Mouse (Mus musculus) CH12.LX (cell line): ENCODE measurements around the gene Mier1. TPM values are rescaled to one million over a fixed set of nuclear protein-coding genes. Genes with fewer than 3 reads are reported as not detected.

Experiments
- DNase-seq: peaks from one replicate; pipeline ENCODE4 v3.0.0-alpha.2; 2013; ENCODE audit errors: extremely low read depth
- H3K27ac ChIP-seq: 2 replicates; pipeline ENCODE4 v1.5.1; 2012; ENCODE audit warnings: low read depth, mild to moderate bottlenecking, control low read depth, moderate library complexity; ENCODE audit not compliant: insufficient read depth
- H3K27me3 ChIP-seq: replicated peaks from 2 replicates; pipeline ENCODE3; 2012; ENCODE audit warnings: inconsistent platforms
- H3K36me3 ChIP-seq, 2 experiments: replicated peaks in 1 of 2; 2 replicates each; pipeline versions ENCODE3 to v1.6.1; 2012; ENCODE audit warnings: inconsistent platforms in 1 of 2, low read length in 1 of 2, mild to moderate bottlenecking in 1 of 2, mixed read lengths in 1 of 2, moderate library complexity in 1 of 2; ENCODE audit not compliant: control insufficient read depth in 1 of 2, insufficient read depth in 1 of 2
- H3K4me1 ChIP-seq, 2 experiments: 2 replicates each; pipeline ENCODE4 v1.6.1; 2012; ENCODE audit warnings: inconsistent platforms in 1 of 2, moderate library complexity in 1 of 2; ENCODE audit not compliant: insufficient read depth in 2 of 2, control insufficient read depth in 1 of 2
- H3K4me2 ChIP-seq: 2 replicates; pipeline ENCODE4 v1.6.1; 2012; ENCODE audit warnings: low read depth, mild to moderate bottlenecking, control low read depth; ENCODE audit not compliant: poor library complexity, insufficient read depth, severe bottlenecking
- H3K4me3 ChIP-seq, 3 experiments: fragments of 150-350 bp in 1 of 3; sonication (generic) in 1 of 3; replicated peaks in 1 of 3; 2 replicates each; pipeline versions ENCODE3 to v1.5.1; 2011 to 2012; ENCODE audit warnings: low read depth in 2 of 3, low read length in 2 of 3, mild to moderate bottlenecking in 2 of 3, moderate library complexity in 2 of 3, control low read depth in 1 of 3, improper control_type of control experiment in 1 of 3, inconsistent platforms in 1 of 3, mixed read lengths in 1 of 3; ENCODE audit not compliant: poor library complexity in 1 of 3
- H3K79me2 ChIP-seq: replicated peaks from 2 replicates; pipeline ENCODE4 v1.6.1; 2012; ENCODE audit warnings: mild to moderate bottlenecking, moderate library complexity; ENCODE audit not compliant: control insufficient read depth, poor library complexity, insufficient read depth, severe bottlenecking; ENCODE audit errors: extremely low read depth
- H3K9ac ChIP-seq: 2 replicates; pipeline ENCODE4 v1.6.1; 2012; ENCODE audit warnings: low read depth, mild to moderate bottlenecking, control low read depth, moderate library complexity; ENCODE audit not compliant: insufficient read depth
- H3K9me3 ChIP-seq: replicated peaks from 2 replicates; pipeline ENCODE3; 2012; ENCODE audit warnings: low read length, inconsistent platforms, mixed read lengths
- BHLHE40 ChIP-seq: IDR thresholded peaks from 2 replicates; pipeline ENCODE4 v1.6.1; 2011; ENCODE audit warnings: mild to moderate bottlenecking, low read depth, low read length, improper control_type of control experiment
- CHD2 ChIP-seq: IDR thresholded peaks from 2 replicates; pipeline ENCODE4 v1.6.1; 2011; ENCODE audit warnings: low read length, improper control_type of control experiment
- CTCF ChIP-seq, 2 experiments: IDR thresholded peaks in 1 of 2; conservative IDR thresholded peaks in 1 of 2; 2 replicates each; pipeline ENCODE4 v1.5.1; 2011 to 2012; ENCODE audit warnings: low read depth in 2 of 2, low read length in 2 of 2, improper control_type of control experiment in 1 of 2, inconsistent platforms in 1 of 2, mild to moderate bottlenecking in 1 of 2, moderate library complexity in 1 of 2
- E2F4 ChIP-seq: IDR thresholded peaks from 2 replicates; pipeline ENCODE4 v1.6.1; 2011; ENCODE audit warnings: low read depth, low read length, improper control_type of control experiment; ENCODE audit not compliant: insufficient replicate concordance
- ETS1 ChIP-seq: conservative IDR thresholded peaks from 2 replicates; pipeline ENCODE4 v1.6.1; 2012; ENCODE audit warnings: low read depth, mild to moderate bottlenecking, inconsistent platforms, low read length, improper control_type of control experiment, moderate library complexity
- HCFC1 ChIP-seq: IDR thresholded peaks from 2 replicates; pipeline ENCODE4 v1.6.1; 2012; ENCODE audit warnings: low read depth, mild to moderate bottlenecking, inconsistent platforms, low read length, improper control_type of control experiment
- IRF4 ChIP-seq: IDR thresholded peaks from 2 replicates; pipeline ENCODE4 v1.6.1; 2014; ENCODE audit warnings: low read depth, mild to moderate bottlenecking, inconsistent platforms, low read length, improper control_type of control experiment
- KAT2A ChIP-seq: IDR thresholded peaks from 2 replicates; pipeline ENCODE4 v1.6.1; 2012; ENCODE audit warnings: low read length, improper control_type of control experiment, inconsistent platforms; ENCODE audit not compliant: insufficient replicate concordance
- MAFK ChIP-seq: IDR thresholded peaks from 2 replicates; pipeline ENCODE4 v1.6.1; 2011; ENCODE audit warnings: low read length, improper control_type of control experiment; ENCODE audit not compliant: insufficient replicate concordance
- MAZ ChIP-seq: IDR thresholded peaks from 2 replicates; pipeline ENCODE4 v1.6.1; 2012; ENCODE audit warnings: low read depth, mild to moderate bottlenecking, inconsistent platforms, low read length, improper control_type of control experiment, moderate library complexity
- MEF2A ChIP-seq: IDR thresholded peaks from 2 replicates; pipeline ENCODE4 v1.6.1; 2014; ENCODE audit warnings: low read depth, mild to moderate bottlenecking, inconsistent platforms, low read length, improper control_type of control experiment, borderline replicate concordance
- NRF1 ChIP-seq: IDR thresholded peaks from 2 replicates; pipeline ENCODE4 v1.6.1; 2014; ENCODE audit warnings: low read depth, mild to moderate bottlenecking, inconsistent platforms, low read length, improper control_type of control experiment, moderate library complexity
- PAX5 ChIP-seq: IDR thresholded peaks from 2 replicates; pipeline ENCODE4 v1.6.1; 2012; ENCODE audit warnings: low read length, inconsistent platforms, mixed read lengths
- POLR2A ChIP-seq: IDR thresholded peaks from 2 replicates; pipeline ENCODE4 v1.6.1; 2011; ENCODE audit warnings: low read depth, mild to moderate bottlenecking, improper control_type of control experiment, low read length
- RCOR1 ChIP-seq: conservative IDR thresholded peaks from 2 replicates; pipeline ENCODE4 v1.6.1; 2012; ENCODE audit warnings: low read depth, mild to moderate bottlenecking, inconsistent platforms, low read length, improper control_type of control experiment
- TCF12 ChIP-seq: IDR thresholded peaks from 2 replicates; pipeline ENCODE4 v1.6.1; 2014; ENCODE audit warnings: low read depth, mild to moderate bottlenecking, inconsistent platforms, low read length, improper control_type of control experiment
- USF2 ChIP-seq: conservative IDR thresholded peaks from 2 replicates; pipeline ENCODE4 v1.6.1; 2011; ENCODE audit warnings: low read depth, low read length, improper control_type of control experiment
- ZKSCAN1 ChIP-seq: IDR thresholded peaks from 2 replicates; pipeline ENCODE4 v1.6.1; 2012; ENCODE audit warnings: low read depth, inconsistent platforms, low read length, improper control_type of control experiment, borderline replicate concordance
- ZMIZ1 ChIP-seq: IDR thresholded peaks from 2 replicates; pipeline ENCODE4 v1.6.1; 2012; ENCODE audit warnings: low read depth, mild to moderate bottlenecking, inconsistent platforms, low read length, improper control_type of control experiment
- ZNF384 ChIP-seq: IDR thresholded peaks from 2 replicates; pipeline ENCODE4 v1.6.1; 2012; ENCODE audit warnings: low read depth, low read length, improper control_type of control experiment, inconsistent platforms
- dilution Hi-C: fragments of 300-500 bp; cut with MboI; formaldehyde crosslinking; loops from 2 replicates; pipeline ENCODE4 v1.14.3; 2020; ENCODE audit warnings: low sequenced_read_pairs; ENCODE audit not compliant: extremely low pct_unique_long_range_greater_than_20kb, extremely low pct_ligation_motif_present
- in situ Hi-C: fragments of 300-500 bp; cut with MboI; formaldehyde crosslinking; loops from 3 replicates; pipeline ENCODE4 v1.14.3; 2019; ENCODE audit warnings: low sequenced_read_pairs, low pct_ligation_motif_present, low pct_unique_long_range_greater_than_20kb, mixed read lengths
- polyA plus RNA-seq: library from polyadenylated mRNA; unstranded; fragments of >175 nt; gene quantifications from 2 replicates; pipeline ENCODE4 v1.2.1, GENCODE M21; 2012; ENCODE audit warnings: low read depth; ENCODE audit not compliant: insufficient read length
- total RNA-seq, 2 experiments: library from RNA; depleted of rRNA; stranded (reverse); fragments of 300-350 nt in 1 of 2; fragments of >200 nt in 1 of 2; gene quantifications; 2 replicates each; pipeline ENCODE4 v1.2.3; 2012 to 2014

Gene Mier1
- total and polyA plus RNA-seq, 3 experiments: 22.5 to 35.0 (median 34.4) TPM

- Histone ChIP-seq H3K79me2 (no peaks in the 10 kb centered on the region), H3K4me1 (peaks cover 0 to 14% of the 10 kb centered on the region in 2 experiments; a peak in 2 of 4 replicates), H3K4me2 (no peak overlapping the region), H3K4me3 (no peak overlapping the region), H3K9me3 (no peaks in the 10 kb centered on the region), H3K9ac (no peak overlapping the region), H3K27me3 (no peaks in the 10 kb centered on the region), H3K27ac (no peak overlapping the region), H3K36me3 (peaks cover 26 to 79% of the 10 kb centered on the region in 2 experiments)
- in situ Hi-C loops: no loop called here
- no peak for TF ChIP-seq ZNF384
- no peak for TF ChIP-seq MAFK
- no peak for TF ChIP-seq PAX5
- no peak for TF ChIP-seq USF2
- TF ChIP-seq ZMIZ1: no peak
- no peak for TF ChIP-seq MAZ
- no peak for TF ChIP-seq POLR2A
- TF ChIP-seq ETS1: no peak
- no peak for TF ChIP-seq CHD2
- TF ChIP-seq MEF2A: no peak
- no peak for TF ChIP-seq CTCF (conservative IDR thresholded peaks at IDR 0.05 in 1 of 2, IDR thresholded peaks at IDR 0.05 in 1 of 2; ENCODE audit: low read depth in 2 of 2, low read length in 2 of 2)
- no peak for TF ChIP-seq KAT2A
- dilution Hi-C loops: no loop called here
- DNase-seq: no peak
These were observed 65.4 kb downstream of the Mier1 start for GRCm38 (mm10) chr4:103179581-103179980.

GRCm38 (mm10) chr4:103180300-103180888 lies 66.2 kb downstream of the Mier1 start:
- no peak overlapping the region for H3K9ac ChIP-seq
- no peak overlapping the region for H3K27ac ChIP-seq
- H3K79me2 ChIP-seq: no peaks in the 10 kb centered on the region
- peaks cover 0 to 11% of the 10 kb centered on the region in 2 experiments; a peak in 1 of 4 replicates for H3K4me1 ChIP-seq
- TF ChIP-seq ETS1 (no peak), IRF4 (no peak), ZKSCAN1 (no peak), RCOR1 (no peak), NRF1 (no peak), MAFK (no peak), PAX5 (no peak), BHLHE40 (no peak), TCF12 (no peak), E2F4 (no peak), HCFC1 (no peak)
- no peaks in the 10 kb centered on the region for H3K27me3 ChIP-seq
- H3K4me3 ChIP-seq: no peak overlapping the region
- in situ Hi-C loops: no loop called here
- no peak overlapping the region for H3K4me2 ChIP-seq
- peaks cover 28 to 78% of the 10 kb centered on the region in 2 experiments for H3K36me3 ChIP-seq
- H3K9me3 ChIP-seq: no peaks in the 10 kb centered on the region
- DNase-seq: no peak
- dilution Hi-C loops: no loop called here
